Mouse (Mus musculus): ENCODE results near the gene Itga2b. TPM values are rescaled to one million over a fixed set of nuclear protein-coding genes. Genes with fewer than 3 reads are reported as not detected.

Itga2b gene
- polyA plus RNA-seq, 1 experiment from 2014 or later, result 6.1 TPM

- Histone ChIP-seq H3K27ac (ENCODE audit: low read depth, low read length) (no peak overlapping the region), H3K4me2 (ENCODE audit: low read depth) (no peak overlapping the region), H3K4me1 (ENCODE audit: control insufficient read depth, insufficient read depth, low read length) (no peaks in the 10 kb centered on the region), H3K36me3 (ENCODE audit: control insufficient read depth, insufficient read depth, low read length) (no peaks in the 10 kb centered on the region), H3K9ac (ENCODE audit: low read length) (no peak overlapping the region), H3K27me3 (ENCODE audit: control insufficient read depth, insufficient read depth, low read length) (0 out of 2 replicates have a peak, but pooled peaks cover 2% of the 10 kb centered on the region), H3K9me3 (ENCODE audit: control insufficient read depth, low read length) (no peaks in the 10 kb centered on the region), H3K4me3 (ENCODE audit: low read depth, low read length) (no peak overlapping the region)
- DNase-seq (ENCODE audit: low spot score) (peak; percentile 32), ATAC-seq (ENCODE audit: insufficient read depth, low FRiP score, low TSS enrichment) (no peak)
- WGBS, result 17% methylated on average over 26 of the region's 26 CpGs
These were observed 4.0 kb downstream of the Itga2b start for GRCm38 (mm10) chr11:102465713-102466436.

GRCm38 (mm10) chr11:102464901-102465300, 5.0 kb downstream of the Itga2b start:
- H3K9me3 ChIP-seq (ENCODE audit: control insufficient read depth, low read length), result no peaks in the 10 kb centered on the region
- H3K36me3 ChIP-seq (ENCODE audit: control insufficient read depth, insufficient read depth, low read length), result no peaks in the 10 kb centered on the region
- H3K27ac ChIP-seq (ENCODE audit: low read depth, low read length), result no peak overlapping the region
- 0 out of 2 replicates have a peak, but pooled peaks cover 2% of the 10 kb centered on the region for H3K27me3 ChIP-seq (ENCODE audit: control insufficient read depth, insufficient read depth, low read length)
- DNase-seq (ENCODE audit: low spot score) (no peak), ATAC-seq (ENCODE audit: insufficient read depth, low FRiP score, low TSS enrichment) (no peak)
- no peak overlapping the region for H3K9ac ChIP-seq (ENCODE audit: low read length)
- WGBS, result 93% methylated on average over 6 of the region's 6 CpGs
- no peak overlapping the region for H3K4me2 ChIP-seq (ENCODE audit: low read depth)
- no peaks in the 10 kb centered on the region for H3K4me1 ChIP-seq (ENCODE audit: control insufficient read depth, insufficient read depth, low read length)
- H3K4me3 ChIP-seq (ENCODE audit: low read depth, low read length), result no peak overlapping the region

- no peak for DNase-seq (ENCODE audit: low spot score)
- Histone ChIP-seq H3K27ac (ENCODE audit: low read depth, low read length) (no peak overlapping the region), H3K36me3 (ENCODE audit: control insufficient read depth, insufficient read depth, low read length) (no peaks in the 10 kb centered on the region), H3K4me1 (ENCODE audit: control insufficient read depth, insufficient read depth, low read length) (no peaks in the 10 kb centered on the region), H3K27me3 (ENCODE audit: control insufficient read depth, insufficient read depth, low read length) (peaks cover 11% of the 10 kb centered on the region), H3K4me2 (ENCODE audit: low read depth) (no peak overlapping the region), H3K9ac (ENCODE audit: low read length) (no peak overlapping the region; the same call in 1 of the 2 replicates), H3K4me3 (ENCODE audit: low read depth, low read length) (no peak overlapping the region), H3K9me3 (ENCODE audit: control insufficient read depth, low read length) (no peaks in the 10 kb centered on the region)
- 86% methylated on average over 3 of the region's 3 CpGs for WGBS
- no peak for ATAC-seq (ENCODE audit: insufficient read depth, low FRiP score, low TSS enrichment)
These were observed 8.2 kb downstream of the Itga2b start for GRCm38 (mm10) chr11:102461764-102462163.

GRCm38 (mm10) chr11:102460541-102460940, 9.4 kb downstream of the Itga2b start:
- Histone ChIP-seq H3K36me3 (ENCODE audit: control insufficient read depth, insufficient read depth, low read length) (no peaks in the 10 kb centered on the region), H3K27ac (ENCODE audit: low read depth, low read length) (no peak overlapping the region), H3K9ac (ENCODE audit: low read length) (no peak overlapping the region), H3K27me3 (ENCODE audit: control insufficient read depth, insufficient read depth, low read length) (peaks cover 15% of the 10 kb centered on the region), H3K4me2 (ENCODE audit: low read depth) (no peak overlapping the region), H3K9me3 (ENCODE audit: control insufficient read depth, low read length) (no peaks in the 10 kb centered on the region), H3K4me1 (ENCODE audit: control insufficient read depth, insufficient read depth, low read length) (peaks cover 3% of the 10 kb centered on the region; the same call in 1 of the 2 replicates), H3K4me3 (ENCODE audit: low read depth, low read length) (no peak overlapping the region)
- no peak for DNase-seq (ENCODE audit: low spot score)
- ATAC-seq (ENCODE audit: insufficient read depth, low FRiP score, low TSS enrichment), result no peak
- WGBS, result 65% methylated on average over 16 of the region's 16 CpGs

- H3K27ac ChIP-seq (ENCODE audit: low read depth, low read length), result no peak overlapping the region
- peak; percentile 87 for ATAC-seq (ENCODE audit: insufficient read depth, low FRiP score, low TSS enrichment)
These were observed 14.1 kb downstream of the Itga2b start for GRCm38 (mm10) chr11:102455740-102456396.

GRCm38 (mm10) chr11:102453131-102453530, 16.8 kb downstream of the Itga2b start:
- no peak overlapping the region for H3K4me3 ChIP-seq (ENCODE audit: low read depth, low read length)
- H3K27me3 ChIP-seq (ENCODE audit: control insufficient read depth, insufficient read depth, low read length), result peaks cover 21% of the 10 kb centered on the region

More at GRCm38 (mm10) chr11:102455740-102456396, 14.1 kb downstream of the Itga2b start:
- Histone ChIP-seq H3K9me3 (ENCODE audit: control insufficient read depth, low read length) (no peaks in the 10 kb centered on the region), H3K4me2 (ENCODE audit: low read depth) (peak overlapping the region; percentile 90), H3K36me3 (ENCODE audit: control insufficient read depth, insufficient read depth, low read length) (no peaks in the 10 kb centered on the region), H3K9ac (ENCODE audit: low read length) (peak overlapping the region; percentile 26), H3K4me1 (ENCODE audit: control insufficient read depth, insufficient read depth, low read length) (peaks cover 8% of the 10 kb centered on the region), H3K27me3 (ENCODE audit: control insufficient read depth, insufficient read depth, low read length) (peaks cover 12% of the 10 kb centered on the region), H3K4me3 (ENCODE audit: low read depth, low read length) (peak overlapping the region; percentile 41)
- under 1% methylated on average over 39 of the region's 40 CpGs for WGBS
- DNase-seq (ENCODE audit: low spot score), result peak; percentile 90

GRCm38 (mm10) chr11:102449043-102450008, 20.6 kb downstream of the Itga2b start:
- Histone ChIP-seq H3K9me3 (ENCODE audit: control insufficient read depth, low read length) (no peaks in the 10 kb centered on the region), H3K9ac (ENCODE audit: low read length) (no peak overlapping the region), H3K4me1 (ENCODE audit: control insufficient read depth, insufficient read depth, low read length) (peaks cover 20% of the 10 kb centered on the region), H3K27ac (ENCODE audit: low read depth, low read length) (no peak overlapping the region), H3K4me2 (ENCODE audit: low read depth) (no peak overlapping the region), H3K4me3 (ENCODE audit: low read depth, low read length) (no peak overlapping the region), H3K27me3 (ENCODE audit: control insufficient read depth, insufficient read depth, low read length) (peaks cover 9% of the 10 kb centered on the region; the same call in 1 of the 2 replicates), H3K36me3 (ENCODE audit: control insufficient read depth, insufficient read depth, low read length) (no peaks in the 10 kb centered on the region)
- ATAC-seq (ENCODE audit: insufficient read depth, low FRiP score, low TSS enrichment) (no peak), DNase-seq (ENCODE audit: low spot score) (no peak)
- WGBS, result 55% methylated on average over 17 of the region's 17 CpGs

More at GRCm38 (mm10) chr11:102453131-102453530, 16.8 kb downstream of the Itga2b start:
- H3K4me2 ChIP-seq (ENCODE audit: low read depth), result no peak overlapping the region
- no peaks in the 10 kb centered on the region for H3K9me3 ChIP-seq (ENCODE audit: control insufficient read depth, low read length)
- no peak overlapping the region for H3K9ac ChIP-seq (ENCODE audit: low read length)
- DNase-seq (ENCODE audit: low spot score), result no peak
- WGBS, result 26% methylated on average over 10 of the region's 10 CpGs
- H3K36me3 ChIP-seq (ENCODE audit: control insufficient read depth, insufficient read depth, low read length), result no peaks in the 10 kb centered on the region
- no peak overlapping the region for H3K27ac ChIP-seq (ENCODE audit: low read depth, low read length)
- ATAC-seq (ENCODE audit: insufficient read depth, low FRiP score, low TSS enrichment), result no peak
- H3K4me1 ChIP-seq (ENCODE audit: control insufficient read depth, insufficient read depth, low read length), result peaks cover 8% of the 10 kb centered on the region

GRCm38 (mm10) chr11:102448327-102448726, 21.6 kb downstream of the Itga2b start:
- Histone ChIP-seq H3K27ac (ENCODE audit: low read depth, low read length) (no peak overlapping the region), H3K4me3 (ENCODE audit: low read depth, low read length) (0 out of 2 replicates have a peak overlapping the region, but pooled peaks have one; percentile 4), H3K9me3 (ENCODE audit: control insufficient read depth, low read length) (no peaks in the 10 kb centered on the region), H3K27me3 (ENCODE audit: control insufficient read depth, insufficient read depth, low read length) (peaks cover 9% of the 10 kb centered on the region; the same call in 1 of the 2 replicates), H3K4me1 (ENCODE audit: control insufficient read depth, insufficient read depth, low read length) (peaks cover 20% of the 10 kb centered on the region), H3K36me3 (ENCODE audit: control insufficient read depth, insufficient read depth, low read length) (0 out of 2 replicates have a peak, but pooled peaks cover 2% of the 10 kb centered on the region), H3K9ac (ENCODE audit: low read length) (no peak overlapping the region), H3K4me2 (ENCODE audit: low read depth) (no peak overlapping the region)
- DNase-seq (ENCODE audit: low spot score), result no peak
- no peak for ATAC-seq (ENCODE audit: insufficient read depth, low FRiP score, low TSS enrichment)
- WGBS, result 15% methylated on average over 8 of the region's 8 CpGs
